Mouse (Mus musculus): ENCODE measurements around the gene Zfp983. TPM values are rescaled to one million over a fixed set of nuclear protein-coding genes. Genes with fewer than 3 reads are reported as not detected.

The Zfp983 gene
- polyA plus RNA-seq, 1 experiment from 2014 or later = 13.9 TPM

GRCm38 (mm10) chr17:21702281-21703240, 52.1 kb downstream of the Zfp983 start:
- WGBS = 50% methylated on average over 5 of the region's 5 CpGs
- Histone ChIP-seq H3K27ac (no peak overlapping the region), H3K27me3 (replicated peaks) (no peaks in the 10 kb centered on the region), H3K4me2 (no peak overlapping the region), H3K9me3 (no peaks in the 10 kb centered on the region), H3K4me3 (no peak overlapping the region), H3K9ac (no peak overlapping the region), H3K4me1 (0 out of 2 replicates have a peak, but pooled peaks cover 5% of the 10 kb centered on the region), H3K36me3 (replicated peaks) (no peaks in the 10 kb centered on the region)
- ATAC-seq (replicated peaks) = no peak

GRCm38 (mm10) chr17:21703414-21703813, 53.0 kb downstream of the Zfp983 start:
- 97% methylated on average over 1 of the region's 1 CpGs for WGBS
- H3K9ac ChIP-seq = no peak overlapping the region
- no peaks in the 10 kb centered on the region for H3K9me3 ChIP-seq
- H3K4me3 ChIP-seq = no peak overlapping the region
- H3K4me2 ChIP-seq = no peak overlapping the region
- H3K27ac ChIP-seq = no peak overlapping the region
- peaks cover 7% of the 10 kb centered on the region for H3K4me1 ChIP-seq
- no peaks in the 10 kb centered on the region for H3K27me3 ChIP-seq (replicated peaks)
- no peak for ATAC-seq (replicated peaks)
- H3K36me3 ChIP-seq (replicated peaks) = no peaks in the 10 kb centered on the region

- Histone ChIP-seq H3K4me1 (peaks cover 15% of the 10 kb centered on the region), H3K36me3 (replicated peaks) (no peaks in the 10 kb centered on the region), H3K27me3 (replicated peaks) (no peaks in the 10 kb centered on the region), H3K9me3 (no peaks in the 10 kb centered on the region), H3K27ac (peak within 1 kb of the TSS; percentile 83), H3K4me2 (peak within 1 kb of the TSS; percentile 57), H3K9ac (peak within 1 kb of the TSS; percentile 53), H3K4me3 (peak within 1 kb of the TSS; percentile 74)
- peak; percentile 99 for ATAC-seq (replicated peaks)
- 2% methylated on average over 26 of the region's 26 CpGs for WGBS
Observed at GRCm38 (mm10) chr17:21707343-21707996, 57.0 kb downstream of the Zfp983 start, which contains the start of gene Zfp760. Gene Zfp760 (plus strand): TSS chr17:21707741.

GRCm38 (mm10) chr17:21708401-21708800, 58.0 kb downstream of the Zfp983 start:
- Histone ChIP-seq H3K27ac (no peak overlapping the region), H3K4me3 (peak overlapping the region; percentile 74), H3K36me3 (replicated peaks) (peaks cover 3% of the 10 kb centered on the region), H3K4me2 (peak overlapping the region; percentile 57), H3K27me3 (replicated peaks) (no peaks in the 10 kb centered on the region), H3K9ac (peak overlapping the region; percentile 53; the same call in 1 of the 2 replicates), H3K9me3 (no peaks in the 10 kb centered on the region), H3K4me1 (peaks cover 15% of the 10 kb centered on the region)
- no peak for ATAC-seq (replicated peaks)
- 27% methylated on average over 2 of the region's 2 CpGs for WGBS

Other genes with a start within 250 kb of the Zfp983 start
- 6.0 and 6.1 TPM in 2 replicates for gene Zfp54, start 227.4 kb upstream of the Zfp983 start, polyA plus RNA-seq (2015; fragmentation: Nextera tagmentation; extraction: Ambion mirVana)
- gene Zfp51, start 200.2 kb upstream of the Zfp983 start, polyA plus RNA-seq (2015; fragmentation: Nextera tagmentation; extraction: Ambion mirVana) = 14.0 and 14.1 TPM in 2 replicates
- 10.5 and 11.1 TPM in 2 replicates for gene Zfp53, start 161.6 kb upstream of the Zfp983 start, polyA plus RNA-seq (2015; fragmentation: Nextera tagmentation; extraction: Ambion mirVana)
- 1.8 TPM in 2 replicates for gene Zfp52, start 115.1 kb upstream of the Zfp983 start, polyA plus RNA-seq (2015; fragmentation: Nextera tagmentation; extraction: Ambion mirVana)
- gene Zfp948, start 83.6 kb upstream of the Zfp983 start, polyA plus RNA-seq (2015; fragmentation: Nextera tagmentation; extraction: Ambion mirVana) = 18.3 and 20.5 TPM in 2 replicates
- 17.8 and 20.0 TPM in 2 replicates for gene Gm10226, start 41.2 kb downstream of the Zfp983 start, polyA plus RNA-seq (2015; fragmentation: Nextera tagmentation; extraction: Ambion mirVana)
- 11.5 and 12.1 TPM in 2 replicates for gene Zfp760, start 57.1 kb downstream of the Zfp983 start, polyA plus RNA-seq (2015; fragmentation: Nextera tagmentation; extraction: Ambion mirVana)
- gene Zfp229, start 80.2 kb downstream of the Zfp983 start, polyA plus RNA-seq (2015; fragmentation: Nextera tagmentation; extraction: Ambion mirVana) = 10.0 and 10.7 TPM in 2 replicates
- gene Zfp820, start 195.1 kb downstream of the Zfp983 start, polyA plus RNA-seq (2015; fragmentation: Nextera tagmentation; extraction: Ambion mirVana) = 1.5 and 2.1 TPM in 2 replicates

Measured in midbrain, embryonic 15.5 days (tissue).